Mouse (Mus musculus): Measurements from ENCODE around the gene Ptpro.

The Ptpro gene

DNA sequence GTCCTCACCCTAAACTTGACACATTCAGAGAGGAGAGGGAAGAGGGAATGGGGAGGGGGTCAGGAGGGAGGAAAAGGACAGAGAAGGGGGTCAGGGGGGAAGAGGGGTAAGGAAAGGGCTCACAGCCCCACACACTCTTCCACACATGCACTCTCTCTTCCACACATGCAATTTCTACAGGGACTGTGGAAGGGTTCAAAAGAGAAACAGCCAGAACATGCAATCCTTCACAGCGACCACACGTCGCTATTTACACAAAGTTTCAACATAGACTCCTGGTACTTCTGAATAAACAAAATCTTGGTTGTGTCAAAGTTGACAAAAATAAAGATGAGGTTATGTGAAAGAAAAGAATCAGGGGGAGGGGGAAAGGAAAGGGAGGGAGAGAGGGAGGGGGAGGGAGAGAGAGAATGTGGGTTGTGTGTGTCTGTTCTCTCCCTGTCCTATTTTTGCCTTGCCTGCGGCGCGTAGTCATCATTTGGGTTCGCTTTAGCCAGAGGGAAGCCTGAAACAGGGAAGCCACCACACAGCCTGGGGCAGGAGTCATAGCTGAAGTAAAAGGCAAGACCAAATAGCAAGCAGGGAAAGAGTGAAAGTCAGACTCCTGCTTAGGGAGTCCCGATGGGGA is 245.2 kb downstream of the Ptpro start:
- no peak for DNase-seq (ENCODE audit: low spot score in 2 of 2)

GRCm38 (mm10) chr6:137498781-137499180 is 246.7 kb downstream of the Ptpro start:
- DNase-seq (ENCODE audit: low spot score in 2 of 2): no peak

DNA sequence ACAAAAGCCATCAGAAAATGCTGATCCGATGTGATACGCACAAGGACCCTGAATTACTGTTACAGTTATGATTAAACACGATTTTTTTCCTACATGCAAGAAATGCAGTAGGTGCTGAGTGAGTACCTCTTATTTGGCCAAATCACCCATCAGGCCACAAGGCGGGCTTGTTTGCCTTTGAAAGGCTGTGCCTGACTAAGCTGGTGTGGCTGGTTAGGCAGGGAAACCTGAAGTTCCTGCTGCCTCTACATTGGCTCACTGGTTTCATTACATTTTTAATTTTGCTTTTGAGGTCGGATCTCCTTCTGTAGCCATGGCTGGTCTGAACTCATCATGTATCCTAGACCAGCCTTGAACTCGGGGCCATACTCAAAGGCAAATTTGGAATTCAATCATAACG is 250.9 kb downstream of the Ptpro start:
- DNase-seq (ENCODE audit: low spot score in 2 of 2): no peak

GRCm38 (mm10) chr6:137503462-137503861 is 251.3 kb downstream of the Ptpro start:
- no peak for DNase-seq (ENCODE audit: low spot score in 2 of 2)

- DNase-seq (ENCODE audit: low spot score in 2 of 2): no peak
Observed at GRCm38 (mm10) chr6:137504052-137504451, 251.9 kb downstream of the Ptpro start.

DNA sequence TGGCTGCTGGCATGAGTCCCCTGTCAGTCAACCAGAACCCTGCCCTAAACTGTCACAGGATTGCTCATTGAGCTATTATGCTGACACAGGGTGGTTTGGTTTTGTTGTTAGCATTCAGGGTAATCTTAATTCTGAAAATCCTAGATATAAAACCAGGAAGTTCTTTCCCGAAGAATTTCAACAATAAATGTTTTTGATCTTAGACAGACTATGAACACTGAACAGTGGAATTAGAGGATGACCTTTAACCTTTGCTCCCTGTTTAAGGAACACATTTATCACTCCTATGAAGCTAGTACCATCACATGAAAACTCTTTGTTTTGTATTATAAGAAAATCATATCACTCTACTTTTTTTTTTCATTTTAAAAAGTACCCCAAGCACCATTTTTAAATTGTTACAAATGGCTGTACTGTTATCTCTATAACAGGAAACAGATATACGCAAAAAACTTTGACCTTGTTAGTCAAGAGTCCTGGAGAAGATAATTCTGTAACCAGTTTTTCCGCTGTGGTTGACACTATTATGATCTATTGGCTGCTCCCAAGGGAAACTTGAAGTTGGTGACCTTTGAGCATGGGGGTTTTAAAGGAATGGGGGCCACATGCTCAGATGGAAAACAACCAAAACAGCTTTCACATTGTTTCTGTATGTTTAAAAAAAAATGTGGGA is 253.6 kb downstream of the Ptpro start:
- DNase-seq (ENCODE audit: low spot score in 2 of 2): no peak

- no peak for DNase-seq (ENCODE audit: low spot score in 2 of 2)
Observed at GRCm38 (mm10) chr6:137506563-137506962, 254.4 kb downstream of the Ptpro start.

GRCm38 (mm10) chr6:137508936-137509335 is 256.8 kb downstream of the Ptpro start:
- no peak for DNase-seq (ENCODE audit: low spot score in 2 of 2)

DNA sequence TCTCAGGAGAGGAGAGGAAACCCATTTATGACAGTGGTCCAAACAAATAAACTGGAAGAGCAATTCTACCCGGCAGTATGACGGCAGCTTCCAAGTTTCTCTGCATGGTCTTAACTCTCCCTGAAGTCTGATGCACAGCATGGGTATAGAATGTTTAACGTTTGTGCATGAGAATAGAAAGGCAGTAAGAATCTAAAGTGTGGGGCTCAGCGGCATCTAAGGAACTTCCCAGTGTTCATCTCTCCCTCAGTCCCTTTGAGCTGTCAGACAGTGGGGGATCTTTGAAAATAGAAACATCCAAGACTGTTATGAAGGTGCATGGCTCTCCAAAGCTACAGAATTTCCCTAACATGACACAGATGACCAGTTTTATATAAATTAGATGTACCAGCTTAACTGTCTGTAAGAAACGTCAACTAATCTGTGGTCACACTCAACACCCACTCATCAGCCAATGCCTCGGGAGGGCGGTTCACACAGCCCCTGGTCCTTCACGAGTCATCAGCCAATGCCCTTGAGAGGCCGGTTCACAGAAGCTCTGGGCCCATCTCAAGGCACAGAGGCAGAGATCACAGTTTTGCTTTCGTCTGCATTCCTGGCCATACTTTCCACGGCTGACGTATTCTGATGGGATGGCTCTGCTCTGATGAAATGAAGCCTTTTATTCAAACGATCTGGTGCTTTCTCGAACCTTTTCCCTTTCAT is 257.4 kb downstream of the Ptpro start:
- DNase-seq (ENCODE audit: low spot score in 2 of 2): no peak

GRCm38 (mm10) chr6:137512753-137513152 is 260.6 kb downstream of the Ptpro start:
- DNase-seq (ENCODE audit: low spot score in 2 of 2): no peak

All from thymus, postnatal 10 days (tissue).